Mouse (Mus musculus) c-Kit-negative CD71-positive TER-119-positive erythroid progenitor cells, embryonic 14.5 days (primary cell): ENCODE measurements around the gene Col2a1.

Experiments used
- DNase-seq: peaks from one replicate; pipeline ENCODE4 v3.0.0-alpha.2; 2013; ENCODE audit warnings: low read depth, low spot score

The Col2a1 gene

DNA sequence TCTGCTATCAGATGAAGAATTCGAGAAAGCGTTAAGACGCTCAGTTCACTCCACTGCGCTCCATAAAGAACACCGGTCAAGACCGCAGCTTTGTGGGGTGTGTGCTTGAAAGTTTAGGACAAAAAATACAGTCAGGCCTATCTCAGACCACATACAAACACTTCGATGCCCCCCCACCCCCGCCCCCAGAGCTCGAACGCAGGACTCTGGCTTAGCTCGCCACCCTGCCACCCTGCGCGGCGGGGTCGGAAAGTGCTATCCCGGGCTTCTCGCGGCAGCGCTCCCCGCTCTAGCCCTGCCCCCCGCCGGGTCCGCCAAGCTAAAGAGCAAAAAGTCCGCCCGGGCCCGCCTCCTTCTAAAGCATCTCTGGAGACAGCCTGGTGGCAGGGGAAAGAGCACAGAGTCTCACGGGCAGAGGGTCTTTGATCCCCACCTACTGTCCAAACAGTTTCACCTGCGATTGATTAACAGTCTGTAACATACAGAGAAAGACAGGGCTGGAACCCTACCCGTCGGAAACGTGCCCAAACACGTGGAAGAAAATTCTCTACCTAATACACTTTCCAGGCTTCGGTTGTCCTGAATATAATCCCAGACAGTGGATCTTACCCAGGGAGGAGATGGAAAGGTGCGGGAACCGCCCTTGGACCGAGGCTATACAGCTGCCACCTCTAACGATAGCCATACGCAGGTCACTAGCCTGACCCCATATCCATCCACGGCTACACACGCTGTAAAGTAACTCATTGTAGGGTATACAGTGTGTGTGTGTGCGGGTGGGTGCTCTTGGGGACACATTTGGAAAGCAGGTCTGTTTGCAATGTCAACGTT is 1.3 kb downstream of the Col2a1 start:
- no peak for DNase-seq

DNA sequence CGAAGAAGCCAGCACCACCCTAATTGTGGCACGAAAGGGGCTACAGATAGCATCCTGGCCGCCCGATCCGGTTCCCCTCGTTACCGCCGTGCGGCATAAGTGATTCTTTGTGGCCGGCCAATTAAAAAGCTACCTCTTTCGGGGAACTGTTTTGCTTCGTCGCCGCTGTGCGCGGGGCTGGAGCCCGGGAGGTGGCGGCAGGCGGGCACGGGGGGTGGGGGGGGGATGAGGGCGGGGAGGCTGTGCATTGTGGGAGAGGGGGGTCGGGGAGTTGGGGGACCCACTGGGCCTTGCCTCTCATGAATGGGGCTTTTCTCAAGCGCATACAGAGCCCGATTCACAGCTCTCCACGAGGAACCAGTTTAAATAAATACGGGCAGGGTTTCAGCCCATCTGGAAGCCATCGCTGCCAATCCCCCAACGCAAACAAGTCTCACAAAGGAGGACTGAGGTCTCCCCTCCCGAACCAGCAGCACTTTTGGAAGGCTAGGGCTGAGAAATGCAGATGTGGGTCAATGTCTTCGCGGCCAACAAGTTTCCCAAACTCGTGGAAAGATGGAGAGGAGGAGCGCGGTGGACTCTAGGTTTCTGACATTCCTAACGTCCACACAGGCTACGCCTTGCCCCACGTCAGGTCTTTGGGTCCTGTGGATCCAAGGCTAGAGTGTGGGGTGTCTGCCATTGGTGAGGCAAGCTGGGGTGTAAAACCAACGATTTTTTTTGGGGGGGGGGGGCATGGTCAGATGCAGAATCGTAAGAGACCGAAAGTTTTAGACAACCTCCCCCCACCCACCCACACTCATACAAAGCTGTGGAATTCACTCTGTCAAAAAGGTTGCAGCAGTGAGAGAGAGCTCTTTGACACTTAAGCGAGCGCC is 2.1 kb downstream of the Col2a1 start:
- no peak for DNase-seq

DNA sequence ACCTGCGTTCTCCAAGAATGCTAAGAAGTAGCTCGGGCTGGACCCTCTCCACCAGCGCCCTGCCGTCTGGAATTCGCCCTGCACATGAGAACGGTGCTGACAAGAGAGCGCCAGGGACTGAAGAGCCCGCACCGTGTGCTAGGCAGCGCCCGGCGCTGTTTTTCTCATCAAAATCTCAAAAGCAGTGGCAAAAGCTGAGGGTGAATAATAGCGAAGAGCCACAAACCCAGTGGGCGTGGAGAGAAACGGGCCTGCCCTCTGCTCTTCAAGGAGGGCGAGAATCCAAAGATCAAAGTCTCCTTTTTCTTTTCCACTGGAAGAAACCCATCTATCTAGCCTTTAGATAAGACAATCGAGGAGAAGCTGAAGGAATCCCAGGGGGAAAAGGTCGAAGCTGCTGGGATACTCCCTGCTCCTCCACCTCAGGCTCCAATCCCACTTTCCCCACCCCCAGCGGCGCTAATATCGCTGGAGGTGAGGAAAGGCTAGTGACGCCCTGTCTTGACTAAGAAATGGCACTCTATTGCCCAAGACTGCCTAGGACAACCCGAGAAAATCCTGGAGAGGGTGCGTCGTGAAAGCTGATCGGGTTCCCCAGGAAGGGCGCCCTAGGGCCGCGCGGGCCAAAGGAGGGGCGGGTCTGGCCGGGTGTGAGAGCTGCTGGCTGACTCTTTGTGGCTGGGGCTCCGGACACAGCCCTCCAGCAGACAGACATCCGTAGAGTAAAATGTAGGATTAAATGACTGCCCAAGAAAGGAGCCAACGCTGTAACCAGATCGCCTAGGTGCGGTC is 3.0 kb downstream of the Col2a1 start:
- DNase-seq = no peak

DNA sequence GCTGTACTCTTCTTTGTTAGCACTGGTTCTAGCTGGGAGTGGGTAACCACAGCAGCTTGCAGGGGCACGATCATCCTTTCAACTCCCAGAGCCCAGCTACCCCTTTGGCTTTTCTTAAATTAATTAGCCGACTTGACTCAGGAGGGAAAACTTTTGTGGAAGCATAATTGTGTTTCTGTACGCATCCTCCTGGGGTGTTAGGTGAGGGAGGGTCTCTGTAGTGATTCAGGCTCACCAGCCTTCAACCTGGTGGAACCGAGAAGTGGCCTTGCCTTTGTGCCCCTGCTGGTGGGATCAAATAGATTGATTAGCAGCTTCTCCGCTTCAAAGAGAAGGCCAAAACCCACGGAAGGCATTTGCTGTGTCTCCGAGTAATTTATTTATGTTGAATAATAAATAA is 4.5 kb downstream of the Col2a1 start:
- no peak for DNase-seq

DNA sequence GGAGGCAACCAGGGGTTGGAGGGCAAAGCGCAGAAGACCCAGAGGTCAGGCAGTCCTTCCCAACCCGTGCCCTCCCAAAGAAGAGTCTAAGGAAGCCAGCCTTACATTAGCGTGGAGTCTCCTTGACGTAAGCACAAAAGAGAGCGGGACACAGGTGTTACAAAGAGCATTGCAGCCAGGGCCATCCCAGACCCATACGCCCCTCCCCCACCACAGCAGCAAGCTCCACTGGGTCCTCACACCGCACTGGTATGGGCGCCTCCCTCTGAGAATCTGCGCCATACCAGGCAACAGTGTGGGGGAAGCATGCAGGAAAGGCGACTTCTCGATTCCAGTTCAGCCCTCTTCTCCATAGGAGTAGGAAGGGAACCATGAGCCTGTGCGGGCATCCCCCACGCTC is 4.9 kb downstream of the Col2a1 start:
- no peak for DNase-seq

DNA sequence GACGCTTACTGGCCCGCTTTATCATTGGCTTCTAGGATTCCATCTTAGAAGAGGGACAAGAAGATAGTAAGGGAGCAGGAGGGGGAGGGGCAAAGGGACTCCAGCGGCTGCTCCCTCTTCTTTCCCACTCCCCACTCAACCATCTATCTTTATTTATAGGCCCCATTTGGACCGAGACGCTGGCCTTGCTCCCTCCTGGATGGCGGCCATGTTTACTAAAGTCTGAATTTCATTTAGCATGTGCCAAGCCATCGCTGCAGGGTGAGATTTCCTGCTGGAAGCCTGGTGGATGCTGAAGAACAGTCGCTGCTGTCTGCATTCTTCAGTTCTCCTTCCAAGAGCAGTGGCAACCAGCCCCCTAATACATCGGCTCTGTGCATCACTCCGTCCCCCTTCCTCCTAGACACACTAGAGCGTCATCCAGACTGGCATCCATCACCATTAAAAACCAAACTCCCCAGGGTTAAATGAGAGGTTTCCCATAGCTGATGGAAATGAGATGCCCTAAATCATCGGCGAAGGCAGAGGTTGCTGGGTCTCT is 7.7 kb downstream of the Col2a1 start:
- DNase-seq = no peak

DNA sequence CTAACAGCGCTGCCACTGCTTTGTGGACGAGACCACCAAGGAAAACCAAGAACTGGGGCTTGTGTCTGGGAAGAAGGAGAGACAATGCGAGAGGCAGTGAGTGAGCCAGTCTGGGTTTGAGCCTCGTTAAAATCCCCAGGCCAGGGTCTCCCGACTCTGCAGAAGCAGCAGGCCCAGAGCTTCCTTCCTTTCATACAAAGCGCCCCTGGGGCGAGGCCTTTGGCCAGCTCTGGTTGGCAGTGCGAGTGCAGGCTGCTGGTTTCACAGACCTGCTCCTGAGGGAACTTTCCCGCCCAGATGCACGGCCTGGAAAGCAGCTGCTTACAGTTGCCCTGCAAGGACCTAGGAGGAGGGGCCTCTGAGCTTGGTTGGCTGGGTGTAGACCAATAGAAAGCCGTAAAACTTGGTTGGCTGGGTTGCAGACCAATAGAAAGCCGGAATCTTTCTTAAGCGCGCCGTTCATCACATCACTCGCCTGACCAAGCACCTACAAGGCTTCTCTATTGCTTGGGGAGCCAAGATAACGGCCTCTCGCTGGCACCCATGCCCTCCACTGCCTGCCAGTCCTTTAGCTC is 11.7 kb downstream of the Col2a1 start:
- DNase-seq = no peak

DNA sequence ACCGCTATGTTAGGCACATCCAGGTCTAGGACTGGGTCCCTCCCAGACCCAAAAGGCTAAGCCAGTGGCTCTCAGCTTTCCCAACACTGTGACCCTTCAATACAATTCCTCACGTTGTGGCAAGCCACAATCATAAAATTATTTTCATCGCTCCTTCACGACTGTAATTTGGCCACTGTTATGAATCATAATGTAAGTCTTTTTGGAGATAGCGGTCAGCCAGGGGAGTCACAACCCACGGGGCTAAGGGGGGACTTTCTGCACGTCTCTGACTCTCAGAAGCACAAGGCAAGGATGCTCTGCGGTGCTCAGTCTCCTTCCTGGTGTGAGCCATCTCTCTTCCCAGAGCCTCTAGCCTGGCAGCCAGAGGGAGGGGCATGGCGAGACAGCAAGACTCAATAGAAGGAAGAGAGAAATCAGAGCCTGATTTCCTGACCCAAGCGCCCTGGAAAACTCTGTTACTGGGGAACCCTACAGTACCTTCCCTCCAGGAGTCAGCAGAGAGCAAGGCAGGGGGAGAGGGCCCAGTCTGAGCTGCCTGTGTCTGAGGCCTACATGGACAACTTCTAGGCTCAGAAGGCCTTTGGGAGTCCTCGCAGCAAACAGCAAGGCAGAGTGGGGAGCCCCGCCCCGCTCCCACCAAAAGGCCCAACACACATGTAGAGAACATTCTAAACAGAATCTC is 12.3 kb downstream of the Col2a1 start:
- DNase-seq = no peak

DNA sequence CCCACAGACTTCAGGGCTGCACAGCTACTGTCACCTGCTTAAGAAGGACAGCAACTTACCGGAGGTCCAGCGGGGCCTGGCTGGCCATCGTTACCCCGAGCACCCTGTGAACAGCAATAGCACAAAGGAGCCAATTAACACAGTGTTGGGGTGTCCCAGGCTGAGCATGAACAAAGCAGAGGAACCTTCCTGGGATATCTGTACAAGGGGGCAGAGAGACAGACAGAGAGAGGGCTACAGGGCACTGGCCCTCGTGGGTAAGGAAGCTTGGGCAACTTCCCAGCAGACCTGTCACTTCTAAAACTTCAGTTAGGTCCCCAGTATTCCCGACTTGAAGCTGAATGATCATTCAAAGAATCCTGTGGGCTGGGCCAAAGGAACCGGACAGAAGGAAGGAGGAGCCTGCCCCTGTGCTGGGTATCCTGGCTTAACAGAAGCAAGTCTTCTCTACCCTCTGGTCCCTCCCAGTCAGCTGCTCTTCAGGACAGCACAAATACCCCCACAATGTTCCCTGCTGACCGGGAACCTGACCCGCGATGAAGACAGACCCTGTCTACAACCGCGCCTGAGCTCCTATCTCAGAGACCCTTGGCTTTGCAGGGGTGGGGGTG is 13.1 kb downstream of the Col2a1 start:
- DNase-seq = no peak

DNA sequence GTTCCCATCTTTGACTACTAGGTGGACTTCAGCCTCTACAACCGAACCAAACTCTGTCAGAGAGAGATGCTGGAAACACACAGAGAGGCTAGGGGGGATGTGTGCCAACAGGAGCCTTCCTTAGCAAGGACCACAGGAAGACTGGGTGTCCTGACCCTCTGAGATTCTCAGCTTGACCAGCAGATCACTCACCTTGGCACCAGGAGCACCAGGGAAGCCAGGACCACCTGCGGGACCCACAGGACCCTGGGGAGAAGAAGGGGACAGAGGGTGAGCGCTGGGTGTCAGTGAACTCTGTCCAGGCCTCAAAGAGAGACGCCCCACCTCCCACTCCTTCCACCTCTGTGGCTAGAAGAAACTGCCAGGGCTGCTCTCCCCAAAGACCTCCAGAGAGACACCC is 13.8 kb downstream of the Col2a1 start:
- no peak for DNase-seq

DNA sequence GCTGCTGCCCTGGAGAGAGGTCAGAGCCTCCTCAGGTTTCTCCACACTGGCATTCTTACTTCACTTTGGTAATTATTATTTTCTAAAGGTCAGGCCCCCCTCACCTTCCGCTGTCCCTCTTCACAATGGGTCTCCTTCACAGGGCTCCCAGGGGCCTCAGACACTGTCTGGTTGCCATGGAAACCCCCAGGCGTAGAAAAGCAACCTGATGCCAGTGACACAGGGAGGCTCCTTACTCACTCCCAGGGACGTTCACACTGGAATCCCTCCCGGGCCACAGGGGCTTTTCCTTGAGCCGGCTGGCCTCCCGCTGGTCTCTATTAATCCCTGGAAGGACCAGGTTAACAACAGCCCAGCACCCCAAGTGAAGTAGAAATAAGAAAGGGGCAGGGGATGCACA is 14.4 kb downstream of the Col2a1 start:
- DNase-seq = no peak

DNA sequence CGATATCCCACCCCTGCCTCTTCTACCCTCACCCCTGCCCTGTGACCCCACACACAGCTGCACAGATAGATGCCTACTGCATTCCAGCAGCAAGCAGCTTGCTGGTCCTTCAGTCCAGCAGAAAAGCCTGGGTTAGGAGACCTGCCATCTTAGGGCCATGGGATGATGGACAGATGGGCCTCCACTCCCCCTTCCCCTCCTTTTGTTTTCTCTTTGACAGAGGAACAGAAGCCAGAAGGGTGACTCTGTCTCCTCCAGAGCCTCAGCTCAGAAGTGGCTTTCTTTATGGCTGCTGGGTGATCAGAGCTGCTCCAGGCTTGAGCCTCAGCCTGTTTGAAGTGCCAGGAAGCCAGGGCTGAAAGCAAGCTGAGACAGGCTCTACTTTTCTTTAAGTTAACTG is 15.0 kb downstream of the Col2a1 start:
- no peak for DNase-seq

DNA sequence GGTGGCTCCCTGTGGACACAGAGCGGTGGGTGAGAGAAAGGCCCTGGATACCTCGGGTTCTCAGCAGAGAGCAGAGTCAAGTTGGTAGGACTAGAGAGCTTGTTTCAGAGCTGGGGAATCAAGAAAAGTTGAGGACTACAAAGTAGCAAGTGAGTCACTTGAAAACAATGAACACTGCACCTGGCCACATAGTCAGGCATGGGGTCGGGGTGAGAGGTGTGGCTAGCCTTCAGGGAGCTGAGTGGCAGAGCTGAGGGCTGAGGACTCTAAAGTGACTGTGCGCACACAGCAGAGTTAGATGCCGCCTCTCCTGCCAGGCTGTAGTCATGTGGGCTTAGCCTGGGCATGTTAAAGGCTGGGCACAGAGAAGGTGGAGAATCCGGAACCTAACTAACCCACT is 22.9 kb downstream of the Col2a1 start:
- DNase-seq = no peak

DNA sequence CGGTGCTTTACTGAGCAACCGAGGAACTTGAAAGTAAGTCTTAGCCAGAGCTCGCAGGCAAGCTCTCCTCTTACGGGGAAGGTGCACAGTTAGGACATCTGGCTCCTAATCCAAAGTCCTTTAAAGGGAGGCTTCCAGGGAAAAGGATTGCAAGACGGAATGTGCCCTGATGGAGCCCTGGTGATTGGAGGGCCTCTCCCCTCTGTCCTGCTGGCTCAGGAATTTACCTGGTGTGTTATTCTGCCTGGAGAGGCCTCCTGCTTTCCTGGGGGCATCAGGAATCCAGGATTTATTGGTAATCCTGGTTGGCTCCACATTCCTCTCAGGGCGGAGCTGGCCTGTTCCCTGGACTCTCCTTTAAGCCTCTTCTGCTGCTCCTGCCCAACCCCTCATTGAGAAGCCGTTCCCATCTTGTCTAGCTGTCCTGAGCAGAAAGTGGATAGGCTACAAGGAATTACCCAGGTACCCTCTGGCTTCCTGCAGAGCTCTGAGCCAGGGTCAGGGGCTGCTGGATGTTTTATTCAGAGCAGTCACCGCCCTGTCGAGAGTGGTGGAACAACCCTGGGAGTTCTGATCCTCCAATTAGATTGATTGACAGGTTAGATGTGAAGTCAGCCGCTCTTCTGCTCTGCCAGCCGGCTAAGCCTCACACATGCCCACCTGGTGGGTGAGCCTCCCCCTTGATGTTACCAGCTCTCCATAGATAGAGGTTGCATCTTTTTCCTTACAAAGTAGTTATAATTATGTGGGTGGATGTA is 31.1 kb downstream of the Col2a1 start:
- DNase-seq = no peak

DNA sequence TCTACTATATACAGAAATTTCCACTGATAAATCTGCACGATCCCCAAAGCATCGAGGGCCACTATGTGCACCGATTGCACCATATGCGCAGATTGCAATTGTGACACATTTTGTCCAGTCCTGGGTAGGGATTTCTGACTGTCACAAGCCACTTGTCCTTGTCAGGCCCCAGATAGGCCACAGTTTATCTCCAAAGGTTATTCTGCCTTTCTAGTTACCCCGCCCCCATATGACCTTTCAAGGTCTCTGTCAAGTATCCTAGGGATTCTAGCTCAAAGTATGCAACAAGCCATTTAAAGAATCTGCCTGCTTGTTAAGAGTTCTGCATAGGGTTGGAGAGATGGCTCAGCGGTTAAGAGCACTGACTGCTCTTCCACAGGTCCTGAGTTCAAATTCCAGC is 31.9 kb downstream of the Col2a1 start:
- no peak for DNase-seq

DNA sequence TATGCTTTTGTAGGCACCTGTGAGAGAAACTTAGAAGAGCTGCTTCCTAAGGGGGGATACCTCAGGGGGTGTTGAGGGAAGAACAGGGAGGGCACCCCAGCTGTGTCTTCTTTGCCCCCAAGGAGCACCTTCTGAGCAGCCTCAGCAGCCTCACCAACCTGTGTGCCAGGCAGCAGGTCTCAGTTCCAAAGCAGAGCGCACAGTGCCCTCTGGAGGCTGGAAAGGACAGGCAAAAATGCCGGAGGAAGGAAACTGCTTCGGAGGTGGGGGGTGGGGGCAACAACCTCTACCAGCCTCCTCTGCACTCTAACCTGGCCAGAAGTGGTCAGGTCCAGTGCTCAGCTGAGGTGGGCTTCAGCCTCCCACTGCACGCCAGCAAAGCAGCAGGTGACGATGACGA is 34.2 kb downstream of the Col2a1 start:
- DNase-seq = no peak

DNA sequence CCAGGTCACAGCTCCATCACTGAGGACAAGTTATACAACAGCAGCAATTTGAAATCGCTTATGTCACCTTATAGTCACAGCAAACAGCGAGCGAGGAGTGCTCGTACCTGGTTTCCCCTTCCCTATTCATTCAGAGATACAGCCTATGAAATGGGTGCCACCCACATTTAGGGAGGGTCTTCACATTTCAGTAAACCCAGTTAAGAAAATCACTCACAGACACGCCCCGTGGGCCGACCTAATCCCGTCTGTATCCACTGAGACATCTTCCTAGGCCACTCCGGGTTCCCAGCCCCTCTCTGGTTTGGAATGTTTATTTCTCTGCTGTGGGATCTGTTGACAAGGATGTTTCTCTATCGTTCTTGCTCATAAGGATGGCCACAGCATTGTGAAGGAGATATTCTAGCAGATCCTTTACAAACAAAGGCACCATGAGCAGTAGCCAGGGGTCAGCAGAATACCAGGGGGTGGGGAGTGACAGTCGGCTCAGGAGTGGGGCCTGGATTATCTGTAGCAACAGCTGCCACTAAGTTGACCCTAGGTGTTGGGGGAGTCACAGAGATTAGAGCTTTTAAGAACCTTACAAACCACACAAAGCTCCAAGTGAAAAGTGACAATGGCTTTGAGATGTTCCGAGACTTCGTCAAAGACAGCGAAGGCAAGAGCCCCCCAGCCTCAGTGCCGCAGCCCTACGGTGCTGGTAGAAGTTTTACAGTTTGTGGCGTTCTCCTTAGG is 39.0 kb downstream of the Col2a1 start:
- DNase-seq = no peak

DNA sequence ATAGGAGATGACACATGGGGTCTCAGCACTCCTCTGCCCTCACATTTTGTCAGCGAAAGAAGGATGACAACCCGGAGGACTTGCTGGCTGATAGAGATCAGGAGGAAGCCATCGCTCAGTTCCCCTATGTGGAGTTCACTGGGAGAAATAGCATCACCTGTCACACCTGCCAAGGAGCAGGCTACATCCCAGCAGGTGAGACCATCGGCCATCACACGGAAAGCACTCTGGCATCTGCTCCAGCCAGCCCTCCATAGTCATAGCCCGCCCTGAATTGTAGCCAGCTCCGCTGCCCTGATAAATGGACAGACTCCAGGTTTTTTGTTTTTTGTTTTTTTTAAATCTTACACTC is 39.7 kb downstream of the Col2a1 start:
- DNase-seq = no peak
